Mouse (Mus musculus) hindbrain, embryonic 13.5 days (tissue): ENCODE results near the gene Ryr2. TPM values are rescaled to one million over a fixed set of nuclear protein-coding genes. Genes with fewer than 3 reads are reported as not detected.
"Not testable (repeated sequence)": the region's sequence is repeated elsewhere in the genome, so short reads cannot be mapped to it uniquely, and the experiment has no call there.

Experiments used
- ATAC-seq: fragments of 200-750 bp; cut with Nextera tagmentation; 2 replicates; pipeline ENCODE4 v1.8.0; 2017; ENCODE audit warnings: moderate TSS enrichment; ENCODE audit not compliant: low FRiP score
- H3K27ac ChIP-seq: fragments of 300-500 bp; sonication (generic); 2 replicates; pipeline ENCODE4 v1.5.1; 2015; ENCODE audit warnings: inconsistent platforms, mild to moderate bottlenecking, moderate library complexity
- H3K27me3 ChIP-seq: fragments of 300-500 bp; sonication (generic); 2 replicates; pipeline ENCODE4 v1.6.1; 2015; ENCODE audit warnings: mild to moderate bottlenecking, inconsistent platforms
- H3K36me3 ChIP-seq: fragments of 300-500 bp; sonication (generic); 2 replicates; pipeline ENCODE4 v1.6.1; 2015; ENCODE audit warnings: mild to moderate bottlenecking, inconsistent platforms
- H3K4me1 ChIP-seq: fragments of 300-500 bp; sonication (generic); replicated peaks from 2 replicates; pipeline ENCODE4 v1.6.1; 2015; ENCODE audit warnings: inconsistent platforms
- H3K4me2 ChIP-seq: fragments of 300-500 bp; sonication (generic); 2 replicates; pipeline ENCODE4 v1.6.1; 2015; ENCODE audit warnings: inconsistent platforms, mild to moderate bottlenecking, moderate library complexity
- H3K4me3 ChIP-seq: fragments of 300-500 bp; sonication (generic); 2 replicates; pipeline ENCODE4 v1.5.1; 2015; ENCODE audit warnings: mild to moderate bottlenecking, inconsistent platforms
- H3K9ac ChIP-seq: fragments of 300-500 bp; sonication (generic); 2 replicates; pipeline ENCODE4 v1.6.1; 2015; ENCODE audit warnings: mild to moderate bottlenecking, inconsistent platforms
- H3K9me3 ChIP-seq: fragments of 300-500 bp; sonication (generic); 2 replicates; pipeline ENCODE4 v1.6.1; 2016; ENCODE audit warnings: inconsistent platforms
- WGBS: fragments of 180-500 bp; shearing (Covaris S2); methylation state at CpG from one replicate; pipeline ENCODE4 v1.1.7; 2015; 5-methylcytosine and 5-hydroxymethylcytosine counted together
- polyA plus RNA-seq: library from polyadenylated mRNA; unstranded; fragments of >200 nt; fragmentation: Nextera tagmentation; extraction: Ambion mirVana; gene quantifications from 2 replicates; pipeline ENCODE4 v1.2.1, GENCODE M21; 2015

Gene Ryr2
- polyA plus RNA-seq, 1 experiment from 2014 or later, result 2.2 TPM

GRCm38 (mm10) chr13:11837870-11838269, 268.9 kb downstream of the Ryr2 start:
- Histone ChIP-seq H3K27me3 (no peaks in the 10 kb centered on the region), H3K27ac (no peak overlapping the region), H3K9ac (no peak overlapping the region), H3K4me2 (no peak overlapping the region), H3K36me3 (no peaks in the 10 kb centered on the region), H3K9me3 (no peaks in the 10 kb centered on the region), H3K4me1 (no peaks in the 10 kb centered on the region), H3K4me3 (no peak overlapping the region)
- 95% methylated on average over 3 of the region's 3 CpGs for WGBS
- no peak for ATAC-seq

GRCm38 (mm10) chr13:11837152-11837551, 269.6 kb downstream of the Ryr2 start:
- Histone ChIP-seq H3K4me1 (no peaks in the 10 kb centered on the region), H3K9ac (no peak overlapping the region), H3K4me2 (no peak overlapping the region), H3K27ac (no peak overlapping the region), H3K36me3 (no peaks in the 10 kb centered on the region), H3K9me3 (no peaks in the 10 kb centered on the region), H3K4me3 (no peak overlapping the region), H3K27me3 (no peaks in the 10 kb centered on the region)
- 90% methylated on average over 4 of the region's 4 CpGs for WGBS
- ATAC-seq, result no peak

GRCm38 (mm10) chr13:11836304-11837078, 270.3 kb downstream of the Ryr2 start:
- Histone ChIP-seq H3K9me3 (no peaks in the 10 kb centered on the region), H3K9ac (no peak overlapping the region), H3K27ac (no peak overlapping the region), H3K27me3 (no peaks in the 10 kb centered on the region), H3K36me3 (no peaks in the 10 kb centered on the region), H3K4me1 (no peaks in the 10 kb centered on the region), H3K4me3 (no peak overlapping the region), H3K4me2 (no peak overlapping the region)
- ATAC-seq, result no peak
- WGBS, result 65% methylated on average over 6 of the region's 6 CpGs

- WGBS, result 85% methylated on average over 4 of the region's 4 CpGs
- H3K27ac ChIP-seq, result no peak overlapping the region
- H3K9ac ChIP-seq, result no peak overlapping the region
- no peak for ATAC-seq
- no peak overlapping the region for H3K4me3 ChIP-seq
- H3K27me3 ChIP-seq, result no peaks in the 10 kb centered on the region
- H3K4me2 ChIP-seq, result no peak overlapping the region
- no peaks in the 10 kb centered on the region for H3K4me1 ChIP-seq
- H3K36me3 ChIP-seq, result no peaks in the 10 kb centered on the region
- no peaks in the 10 kb centered on the region for H3K9me3 ChIP-seq
Observed at GRCm38 (mm10) chr13:11831210-11831609, 275.5 kb downstream of the Ryr2 start.

- WGBS, result 100% methylated on average over 2 of the region's 2 CpGs
- Histone ChIP-seq H3K27ac (no peak overlapping the region), H3K9me3 (no peaks in the 10 kb centered on the region), H3K4me1 (no peaks in the 10 kb centered on the region), H3K4me3 (no peak overlapping the region), H3K9ac (no peak overlapping the region), H3K36me3 (no peaks in the 10 kb centered on the region), H3K4me2 (no peak overlapping the region), H3K27me3 (no peaks in the 10 kb centered on the region)
- ATAC-seq, result no peak
Observed at GRCm38 (mm10) chr13:11825563-11826226, 281.1 kb downstream of the Ryr2 start.

GRCm38 (mm10) chr13:11818723-11819122, 288.0 kb downstream of the Ryr2 start:
- 78% methylated on average over 3 of the region's 3 CpGs for WGBS

GRCm38 (mm10) chr13:11809365-11809764, 297.4 kb downstream of the Ryr2 start:
- not testable (repeated sequence) for H3K36me3 ChIP-seq, H3K4me1 ChIP-seq, ATAC-seq, H3K9ac ChIP-seq, H3K27ac ChIP-seq, H3K4me2 ChIP-seq, H3K4me3 ChIP-seq, H3K27me3 ChIP-seq, H3K9me3 ChIP-seq
- 85% methylated on average over 1 of the region's 1 CpGs for WGBS

More at GRCm38 (mm10) chr13:11818723-11819122, 288.0 kb downstream of the Ryr2 start:
- Histone ChIP-seq H3K4me3 (no peak overlapping the region), H3K9ac (no peak overlapping the region), H3K4me2 (no peak overlapping the region), H3K9me3 (no peaks in the 10 kb centered on the region), H3K27ac (no peak overlapping the region), H3K36me3 (no peaks in the 10 kb centered on the region), H3K4me1 (no peaks in the 10 kb centered on the region), H3K27me3 (no peaks in the 10 kb centered on the region)
- ATAC-seq, result no peak

GRCm38 (mm10) chr13:11792536-11792935, 314.2 kb downstream of the Ryr2 start:
- 86% methylated on average over 3 of the region's 3 CpGs for WGBS
- H3K9ac ChIP-seq, result no peak overlapping the region
- ATAC-seq, result no peak

GRCm38 (mm10) chr13:11790536-11790935, 316.2 kb downstream of the Ryr2 start:
- Histone ChIP-seq H3K4me2 (no peak overlapping the region), H3K27me3 (no peaks in the 10 kb centered on the region), H3K4me3 (no peak overlapping the region), H3K4me1 (no peaks in the 10 kb centered on the region), H3K9me3 (no peaks in the 10 kb centered on the region), H3K36me3 (no peaks in the 10 kb centered on the region), H3K27ac (0 out of 2 replicates have a peak overlapping the region, but pooled peaks have one; percentile 23), H3K9ac (no peak overlapping the region)
- 72% methylated on average over 5 of the region's 5 CpGs for WGBS
- ATAC-seq, result no peak

More at GRCm38 (mm10) chr13:11792536-11792935, 314.2 kb downstream of the Ryr2 start:
- Histone ChIP-seq H3K4me1 (no peaks in the 10 kb centered on the region), H3K4me2 (no peak overlapping the region), H3K9me3 (no peaks in the 10 kb centered on the region), H3K4me3 (no peak overlapping the region), H3K36me3 (no peaks in the 10 kb centered on the region), H3K27me3 (no peaks in the 10 kb centered on the region), H3K27ac (no peak overlapping the region)

GRCm38 (mm10) chr13:11782411-11783155, 324.2 kb downstream of the Ryr2 start:
- peaks cover 9% of the 10 kb centered on the region; the same call in 1 of the 2 replicates for H3K4me1 ChIP-seq
- no peak overlapping the region for H3K4me2 ChIP-seq
- ATAC-seq, result peak; percentile 50
- WGBS, result 58% methylated on average over 3 of the region's 3 CpGs
- no peak overlapping the region for H3K4me3 ChIP-seq
- peak overlapping the region; percentile 52 for H3K27ac ChIP-seq
- no peaks in the 10 kb centered on the region for H3K27me3 ChIP-seq
- no peaks in the 10 kb centered on the region for H3K9me3 ChIP-seq
- H3K36me3 ChIP-seq, result no peaks in the 10 kb centered on the region
- no peak overlapping the region for H3K9ac ChIP-seq

- no peak overlapping the region for H3K4me3 ChIP-seq
- H3K36me3 ChIP-seq, result no peaks in the 10 kb centered on the region
- no peaks in the 10 kb centered on the region for H3K9me3 ChIP-seq
- no peak overlapping the region for H3K4me2 ChIP-seq
- H3K27ac ChIP-seq, result no peak overlapping the region
- H3K9ac ChIP-seq, result no peak overlapping the region
- H3K4me1 ChIP-seq, result peaks cover 9% of the 10 kb centered on the region; the same call in 1 of the 2 replicates
- WGBS, result 41% methylated on average over 2 of the region's 2 CpGs
- H3K27me3 ChIP-seq, result no peaks in the 10 kb centered on the region
- ATAC-seq, result no peak
Observed at GRCm38 (mm10) chr13:11781065-11781464, 325.7 kb downstream of the Ryr2 start.

GRCm38 (mm10) chr13:11777726-11778125, 329.0 kb downstream of the Ryr2 start:
- no peak for ATAC-seq
- WGBS, result 90% methylated on average over 6 of the region's 6 CpGs
- no peaks in the 10 kb centered on the region for H3K27me3 ChIP-seq
- H3K9ac ChIP-seq, result no peak overlapping the region
- no peak overlapping the region for H3K4me2 ChIP-seq
- H3K4me3 ChIP-seq, result no peak overlapping the region
- no peak overlapping the region for H3K27ac ChIP-seq
- H3K4me1 ChIP-seq, result peaks cover 7% of the 10 kb centered on the region; the same call in 1 of the 2 replicates
- no peaks in the 10 kb centered on the region for H3K9me3 ChIP-seq
- no peaks in the 10 kb centered on the region for H3K36me3 ChIP-seq
